Mouse (Mus musculus) heart, embryonic 14.5 days (tissue): ENCODE results near the gene Rad9a. TPM values are rescaled to one million over a fixed set of nuclear protein-coding genes. Genes with fewer than 3 reads are reported as not detected.

Source experiments
- ATAC-seq: fragments of 200-750 bp; cut with Nextera tagmentation; 2 replicates; pipeline ENCODE4 v1.8.0; 2017; ENCODE audit warnings: low read depth, moderate TSS enrichment; ENCODE audit not compliant: insufficient number of reproducible peaks, insufficient read depth, low FRiP score
- H3K27ac ChIP-seq, 2 experiments: fragments of 200-500 bp in 1 of 2; fragments of 300-500 bp in 1 of 2; sonication (generic) in 1 of 2; replicated peaks in 1 of 2; 2 replicates each; pipeline ENCODE4 v1.5.1; 2012 to 2014; ENCODE audit warnings: low read depth in 2 of 2, low read length in 2 of 2, control low read depth in 1 of 2, mild to moderate bottlenecking in 1 of 2, mixed read lengths in 1 of 2; ENCODE audit not compliant: control insufficient read depth in 1 of 2, insufficient read depth in 1 of 2
- H3K27me3 ChIP-seq: fragments of 300-500 bp; sonication (generic); 2 replicates; pipeline ENCODE4 v1.6.1; 2014; ENCODE audit warnings: mild to moderate bottlenecking, low read length, control low read depth; ENCODE audit not compliant: control insufficient read depth, insufficient read depth
- H3K36me3 ChIP-seq: fragments of 300-500 bp; sonication (generic); 2 replicates; pipeline ENCODE4 v1.6.1; 2014; ENCODE audit warnings: mild to moderate bottlenecking, control low read depth, low read length, mixed read lengths; ENCODE audit not compliant: control insufficient read depth, insufficient read depth
- H3K4me1 ChIP-seq, 2 experiments: fragments of 200-500 bp in 1 of 2; fragments of 300-500 bp in 1 of 2; sonication (generic) in 1 of 2; 2 replicates each; pipeline ENCODE4 v1.6.1; 2012 to 2014; ENCODE audit warnings: low read length in 2 of 2, control low read depth in 1 of 2, mixed read lengths in 1 of 2; ENCODE audit not compliant: control insufficient read depth in 2 of 2, insufficient read depth in 2 of 2
- H3K4me2 ChIP-seq: fragments of 300-500 bp; sonication (generic); 2 replicates; pipeline ENCODE4 v1.6.1; 2014; ENCODE audit warnings: mild to moderate bottlenecking, low read length
- H3K4me3 ChIP-seq, 2 experiments: fragments of 200-500 bp in 1 of 2; fragments of 300-500 bp in 1 of 2; sonication (generic) in 1 of 2; 2 replicates each; pipeline ENCODE4 v1.5.1; 2012 to 2014; ENCODE audit warnings: low read length in 2 of 2, mild to moderate bottlenecking in 2 of 2, control low read depth in 1 of 2, low read depth in 1 of 2, moderate library complexity in 1 of 2; ENCODE audit not compliant: control insufficient read depth in 1 of 2, insufficient read depth in 1 of 2
- H3K9ac ChIP-seq: fragments of 300-500 bp; sonication (generic); 2 replicates; pipeline ENCODE4 v1.6.1; 2014; ENCODE audit warnings: mild to moderate bottlenecking, low read length
- H3K9me3 ChIP-seq: fragments of 300-500 bp; sonication (generic); 2 replicates; pipeline ENCODE4 v1.6.1; 2016; ENCODE audit warnings: low read length, control low read depth; ENCODE audit not compliant: control insufficient read depth
- WGBS: fragments of 180-500 bp; shearing (Covaris S2); extraction: QIAGEN DNeasy Blood & Tissue Kit; methylation state at CpG from one replicate; pipeline ENCODE4 v1.1.7; 2014; 5-methylcytosine and 5-hydroxymethylcytosine counted together
- polyA plus RNA-seq: library from polyadenylated mRNA; unstranded; fragments of >200 nt; fragmentation: Nextera tagmentation; extraction: Ambion mirVana; gene quantifications from 2 replicates; pipeline ENCODE4 v1.2.1, GENCODE M21; 2014

The Rad9a gene
- polyA plus RNA-seq, 1 experiment from 2014 or later: 18.5 TPM

- peaks cover 29 to 43% of the 10 kb centered on the region in 2 experiments for H3K4me1 ChIP-seq
Measured at GRCm38 (mm10) chr19:4166678-4167476, 34.6 kb downstream of the Rad9a start.

GRCm38 (mm10) chr19:4164721-4165120 is 36.7 kb downstream of the Rad9a start:
- Histone ChIP-seq H3K4me1 (peaks cover 15 to 22% of the 10 kb centered on the region in 2 experiments; a peak in 3 of 4 replicates), H3K4me3 (no peak overlapping the region), H3K9ac (no peak overlapping the region), H3K27ac (no peak overlapping the region), H3K9me3 (no peaks in the 10 kb centered on the region), H3K4me2 (no peak overlapping the region), H3K36me3 (peaks cover 21% of the 10 kb centered on the region), H3K27me3 (no peaks in the 10 kb centered on the region)
- 75% methylated on average over 2 of the region's 2 CpGs for WGBS
- no peak for ATAC-seq

More at GRCm38 (mm10) chr19:4166678-4167476, 34.6 kb downstream of the Rad9a start:
- Histone ChIP-seq H3K4me3 (no peak overlapping the region), H3K4me2 (no peak overlapping the region), H3K27ac (peak overlapping the region; percentile 64 to 83), H3K36me3 (peaks cover 2% of the 10 kb centered on the region), H3K9ac (peak overlapping the region; percentile 55), H3K9me3 (no peaks in the 10 kb centered on the region), H3K27me3 (no peaks in the 10 kb centered on the region)
- 28% methylated on average over 9 of the region's 9 CpGs for WGBS
- no peak for ATAC-seq

GRCm38 (mm10) chr19:4164100-4164499 is 37.4 kb downstream of the Rad9a start:
- Histone ChIP-seq H3K9ac (no peak overlapping the region), H3K27ac (no peak overlapping the region), H3K36me3 (peaks cover 27% of the 10 kb centered on the region), H3K4me1 (peaks cover 14 to 21% of the 10 kb centered on the region in 2 experiments; a peak in 3 of 4 replicates), H3K9me3 (no peaks in the 10 kb centered on the region), H3K4me2 (no peak overlapping the region), H3K4me3 (no peak overlapping the region), H3K27me3 (no peaks in the 10 kb centered on the region)
- 85% methylated on average over 3 of the region's 3 CpGs for WGBS
- no peak for ATAC-seq

GRCm38 (mm10) chr19:4163543-4163887 is 37.9 kb downstream of the Rad9a start:
- Histone ChIP-seq H3K36me3 (peaks cover 33% of the 10 kb centered on the region), H3K9ac (peak overlapping the region; percentile 90), H3K27ac (peak overlapping the region in 1 of 2 experiments; percentile 37; a peak in 1 of 4 replicates), H3K27me3 (no peaks in the 10 kb centered on the region), H3K4me2 (peak overlapping the region; percentile 95), H3K4me1 (peaks cover 14 to 21% of the 10 kb centered on the region in 2 experiments; a peak in 3 of 4 replicates), H3K9me3 (no peaks in the 10 kb centered on the region), H3K4me3 (peak overlapping the region; percentile 63 to 78)
- 33% methylated on average over 4 of the region's 4 CpGs for WGBS
- no peak for ATAC-seq

- Histone ChIP-seq H3K9me3 (no peaks in the 10 kb centered on the region), H3K9ac (peak within 1 kb of the TSS; percentile 90), H3K4me1 (peaks cover 14 to 21% of the 10 kb centered on the region in 2 experiments; a peak in 3 of 4 replicates), H3K4me2 (peak within 1 kb of the TSS; percentile 95), H3K36me3 (peaks cover 39% of the 10 kb centered on the region), H3K4me3 (peak within 1 kb of the TSS; percentile 63 to 78), H3K27me3 (no peaks in the 10 kb centered on the region), H3K27ac (peak within 1 kb of the TSS in 1 of 2 experiments; percentile 37; a peak in 1 of 4 replicates)
- ATAC-seq: peak; percentile 70
- 7% methylated on average over 42 of the region's 42 CpGs for WGBS
Measured at GRCm38 (mm10) chr19:4162646-4163542, 38.6 kb downstream of the Rad9a start, which contains the start of gene Rps6kb2. Gene Rps6kb2, minus strand, starts transcription at chr19:4163354.

- no peak overlapping the region for H3K27ac ChIP-seq
- no peaks in the 10 kb centered on the region for H3K27me3 ChIP-seq
- no peak overlapping the region for H3K4me3 ChIP-seq
- H3K4me2 ChIP-seq: no peak overlapping the region
- no peaks in the 10 kb centered on the region for H3K9me3 ChIP-seq
- peaks cover 4 to 8% of the 10 kb centered on the region in 2 experiments; a peak in 3 of 4 replicates for H3K4me1 ChIP-seq
- ATAC-seq: no peak
- WGBS: 90% methylated on average over 8 of the region's 8 CpGs
- H3K9ac ChIP-seq: no peak overlapping the region
- H3K36me3 ChIP-seq: peaks cover 70% of the 10 kb centered on the region
Measured at GRCm38 (mm10) chr19:4159049-4159448, 42.4 kb downstream of the Rad9a start.

- H3K4me3 ChIP-seq: no peak overlapping the region
- no peaks in the 10 kb centered on the region for H3K27me3 ChIP-seq
- WGBS: 85% methylated on average over 12 of the region's 12 CpGs
- no peak overlapping the region for H3K4me2 ChIP-seq
- H3K27ac ChIP-seq: no peak overlapping the region
- H3K4me1 ChIP-seq: peaks cover 2 to 3% of the 10 kb centered on the region in 2 experiments; a peak in 3 of 4 replicates
- ATAC-seq: no peak
- H3K36me3 ChIP-seq: peaks cover 88% of the 10 kb centered on the region
- H3K9ac ChIP-seq: no peak overlapping the region
- H3K9me3 ChIP-seq: no peaks in the 10 kb centered on the region
Measured at GRCm38 (mm10) chr19:4156771-4157170, 44.7 kb downstream of the Rad9a start.
